ENCODE assay signal across 10 mouse cellular contexts in genomic region chr19:47387887-47388286, GRCm38 (mm10).
A peak's percentile ranks its signal among the peaks of the same experiment; 100 is the strongest.
DNase-seq lines count a peak whose midpoint lies in the region; ATAC-seq lines count a peak whose summit lies in the region.
"Had no signal": no experiment of that assay in that cellular context is flagged by ENCODE, and none has a peak within 500 bp of the region (broad histone marks: within the 10 kb centered on the region; RNA-seq: fewer than 3 reads in every experiment).

No protein-coding gene starts in this region.

- H3K36me3 ChIP-seq in heart, embryonic 10.5 days: peaks cover 15% of the 10 kb centered on the region; the same call in 1 of the 2 replicates

- no peak for ATAC-seq in megakaryocyte progenitor cell, adult 5-6 weeks (replicated peaks; ENCODE audit: poor library complexity)

- no peaks in the 10 kb centered on the region for H3K9me3 ChIP-seq in heart, embryonic 10.5 days

- H3K27me3 ChIP-seq in heart, embryonic 10.5 days (ENCODE audit: insufficient read depth, poor library complexity, severe bottlenecking): no peaks in the 10 kb centered on the region

- 51% methylated on average over 3 of the region's 3 CpGs for WGBS in heart, embryonic 10.5 days

- H3K4me3 ChIP-seq in heart, embryonic 10.5 days: no peak overlapping the region

- peak; percentile 44 to 69 for DNase-seq in heart, adult 18-20 months
- no peak for DNase-seq in heart, postnatal 4 days
- no peak for DNase-seq in heart, embryonic 10.5 days (ENCODE audit: low spot score)
- peak; percentile 51 for DNase-seq in kidney, postnatal 10 days
- peak; percentile 62 for DNase-seq in lung, postnatal 25 days (ENCODE audit: low spot score)
- no peak for DNase-seq in adrenal gland, adult 2 months
- no peak for DNase-seq in gastrocnemius, adult 8-10 months (ENCODE audit: low spot score in 2 of 2)
- DNase-seq: thymus, postnatal 14 days had no signal

- H3K27ac ChIP-seq in heart, embryonic 10.5 days: peak overlapping the region; percentile 86
- H3K27ac ChIP-seq: macrophage had no signal

- H3K4me1 ChIP-seq in heart, embryonic 10.5 days: peaks cover 57% of the 10 kb centered on the region

Comparison
In these comparisons a context has a peak if more than half of its experiments do, and no peak if none do; other contexts are left out.
1. DNase-seq: peak in heart, adult 18-20 months (2 of 2), kidney, postnatal 10 days (single experiment) and lung, postnatal 25 days (single experiment); none in heart, postnatal 4 days (single experiment), heart, embryonic 10.5 days (single experiment), adrenal gland, adult 2 months (single experiment) and gastrocnemius, adult 8-10 months (0 of 2).